Mouse (Mus musculus): ENCODE results near the gene Pth. TPM values are rescaled to one million over a fixed set of nuclear protein-coding genes. Genes with fewer than 3 reads are reported as not detected.
A peak's percentile ranks its signal among the peaks of the same experiment; 100 is the strongest.

Gene Pth
- total RNA-seq (2022): not detected

- DNase-seq (ENCODE audit: low spot score): no peak
Measured at GRCm38 (mm10) chr7:113388470-113388869, at the start of gene Pth. TSS of gene Pth (minus strand) at chr7:113388570.

- no peak for DNase-seq (ENCODE audit: low spot score)
Measured at GRCm38 (mm10) chr7:113436312-113436711, 47.9 kb upstream of the Pth start.

GRCm38 (mm10) chr7:113434286-113434685, 45.9 kb upstream of the Pth start:
- DNase-seq (ENCODE audit: low spot score): peak; percentile 44

- no peak for DNase-seq (ENCODE audit: low spot score)
Measured at GRCm38 (mm10) chr7:113433451-113433850, 45.1 kb upstream of the Pth start.

GRCm38 (mm10) chr7:113432891-113433290, 44.5 kb upstream of the Pth start:
- no peak for DNase-seq (ENCODE audit: low spot score)

- no peak for DNase-seq (ENCODE audit: low spot score)
Measured at GRCm38 (mm10) chr7:113420771-113421170, 32.4 kb upstream of the Pth start.

GRCm38 (mm10) chr7:113419070-113419782, 30.9 kb upstream of the Pth start:
- DNase-seq (ENCODE audit: low spot score): no peak

- DNase-seq (ENCODE audit: low spot score): no peak
Measured at GRCm38 (mm10) chr7:113416536-113416935, 28.2 kb upstream of the Pth start.

GRCm38 (mm10) chr7:113415256-113415655, 26.9 kb upstream of the Pth start:
- DNase-seq (ENCODE audit: low spot score): no peak

GRCm38 (mm10) chr7:113408712-113409111, 20.3 kb upstream of the Pth start:
- no peak for DNase-seq (ENCODE audit: low spot score)

- DNase-seq (ENCODE audit: low spot score): no peak
Measured at GRCm38 (mm10) chr7:113398083-113398482, 9.7 kb upstream of the Pth start.

- DNase-seq (ENCODE audit: low spot score): no peak
Measured at GRCm38 (mm10) chr7:113396661-113397060, 8.3 kb upstream of the Pth start.

- no peak for DNase-seq (ENCODE audit: low spot score)
Measured at GRCm38 (mm10) chr7:113391619-113392018, 3.2 kb upstream of the Pth start.

- DNase-seq (ENCODE audit: low spot score): peak; percentile 68
Measured at GRCm38 (mm10) chr7:113377875-113378658, 10.3 kb downstream of the Pth start.

GRCm38 (mm10) chr7:113372682-113373081, 15.7 kb downstream of the Pth start:
- no peak for DNase-seq (ENCODE audit: low spot score)

- peak; percentile 57 for DNase-seq (ENCODE audit: low spot score)
Measured at GRCm38 (mm10) chr7:113369620-113370340, 18.6 kb downstream of the Pth start.

- DNase-seq (ENCODE audit: low spot score): peak; percentile 99
Measured at GRCm38 (mm10) chr7:113368746-113369619, 19.4 kb downstream of the Pth start, which contains the start of gene Btbd10. TSS of gene Btbd10 (minus strand) at chr7:113369392.

GRCm38 (mm10) chr7:113367440-113367839, 20.9 kb downstream of the Pth start:
- DNase-seq (ENCODE audit: low spot score): no peak

GRCm38 (mm10) chr7:113349089-113349488, 39.3 kb downstream of the Pth start:
- DNase-seq (ENCODE audit: low spot score): no peak

GRCm38 (mm10) chr7:113347694-113348093, 40.7 kb downstream of the Pth start:
- no peak for DNase-seq (ENCODE audit: low spot score)

GRCm38 (mm10) chr7:113347271-113347670, 41.1 kb downstream of the Pth start:
- peak; percentile 31 for DNase-seq (ENCODE audit: low spot score)

Data from heart, adult 8-10 months (tissue).